Mouse (Mus musculus) 3134 (cell line): ENCODE data around the gene Gstp3.
A peak's percentile ranks its signal among the peaks of the same experiment; 100 is the strongest.
"Not testable (repeated sequence)": the region's sequence is repeated elsewhere in the genome, so short reads cannot be mapped to it uniquely, and the experiment has no call there.

Experiments
- DNase-seq: peaks from one replicate; pipeline ENCODE4 v3.0.0-alpha.2; 2011; ENCODE audit warnings: low spot score; ENCODE audit not compliant: insufficient read length; ENCODE audit errors: extremely low read depth

Gene Gstp3

DNA sequence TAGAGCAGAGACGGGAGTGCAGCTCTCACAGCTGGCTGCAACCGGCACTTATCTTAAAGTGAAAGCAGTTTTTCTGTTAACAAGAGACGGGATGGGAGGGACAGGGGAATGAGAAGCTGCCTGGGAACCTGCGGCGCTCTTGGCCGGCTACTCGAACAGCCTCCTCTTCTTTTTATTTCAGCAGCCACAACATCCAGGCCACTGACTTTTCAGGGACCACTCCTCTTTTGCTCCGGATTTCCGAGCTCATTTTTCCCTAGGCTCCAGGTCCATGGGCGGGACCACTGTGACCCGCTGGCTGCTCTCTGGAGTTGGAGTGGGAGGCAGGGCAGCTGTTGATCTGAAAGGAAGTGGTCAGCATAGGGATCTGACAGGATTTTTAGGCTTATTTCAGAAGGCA lies 5.1 kb upstream of the Gstp3 start:
- DNase-seq = not testable (repeated sequence)

DNA sequence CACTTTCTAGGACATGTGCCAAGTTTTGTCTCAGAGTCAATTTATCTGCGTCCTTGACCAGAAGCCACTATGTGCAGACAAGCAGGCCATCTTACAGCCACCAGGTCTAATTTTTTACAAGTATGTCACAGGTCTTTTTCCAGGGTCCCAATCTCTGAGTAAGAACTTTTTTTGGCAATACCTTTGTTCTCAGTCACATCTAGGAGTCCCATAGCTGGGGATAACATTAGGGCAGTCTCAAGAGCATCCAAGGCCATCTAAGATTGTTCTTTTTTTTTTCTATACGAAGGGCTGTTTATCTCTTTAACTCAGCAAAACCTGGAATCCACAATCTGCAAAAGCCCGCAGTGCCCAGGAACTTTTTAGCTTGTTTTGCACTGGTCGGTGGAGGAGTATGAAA lies 4.0 kb upstream of the Gstp3 start:
- not testable (repeated sequence) for DNase-seq

DNA sequence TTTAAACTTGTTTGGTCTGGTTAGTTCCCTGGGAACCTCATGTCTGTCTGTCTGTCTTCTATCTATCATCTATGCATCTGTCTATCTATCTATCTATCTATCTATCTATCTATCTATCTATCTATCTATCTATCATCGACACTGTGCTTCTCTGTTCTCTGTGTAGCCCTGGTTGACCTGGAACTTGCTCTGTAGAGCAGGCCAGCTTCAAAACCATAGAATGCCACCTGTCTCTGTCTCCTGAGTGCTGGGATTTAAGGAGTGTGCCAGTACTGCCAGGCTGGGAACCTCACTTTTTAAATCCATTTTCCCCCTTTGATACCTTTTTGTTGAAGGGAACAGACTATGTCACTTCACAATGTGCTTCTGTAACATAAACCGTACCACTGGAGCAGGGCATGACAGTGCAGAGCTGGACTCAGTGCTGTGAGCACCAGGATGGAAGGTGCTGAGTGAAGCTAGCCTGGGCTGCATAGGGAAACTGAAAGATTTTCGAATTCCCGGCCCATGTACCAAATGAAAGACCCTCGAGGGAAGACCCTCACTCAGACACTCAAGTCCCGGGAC lies 1.6 kb upstream of the Gstp3 start:
- DNase-seq = no peak

DNA sequence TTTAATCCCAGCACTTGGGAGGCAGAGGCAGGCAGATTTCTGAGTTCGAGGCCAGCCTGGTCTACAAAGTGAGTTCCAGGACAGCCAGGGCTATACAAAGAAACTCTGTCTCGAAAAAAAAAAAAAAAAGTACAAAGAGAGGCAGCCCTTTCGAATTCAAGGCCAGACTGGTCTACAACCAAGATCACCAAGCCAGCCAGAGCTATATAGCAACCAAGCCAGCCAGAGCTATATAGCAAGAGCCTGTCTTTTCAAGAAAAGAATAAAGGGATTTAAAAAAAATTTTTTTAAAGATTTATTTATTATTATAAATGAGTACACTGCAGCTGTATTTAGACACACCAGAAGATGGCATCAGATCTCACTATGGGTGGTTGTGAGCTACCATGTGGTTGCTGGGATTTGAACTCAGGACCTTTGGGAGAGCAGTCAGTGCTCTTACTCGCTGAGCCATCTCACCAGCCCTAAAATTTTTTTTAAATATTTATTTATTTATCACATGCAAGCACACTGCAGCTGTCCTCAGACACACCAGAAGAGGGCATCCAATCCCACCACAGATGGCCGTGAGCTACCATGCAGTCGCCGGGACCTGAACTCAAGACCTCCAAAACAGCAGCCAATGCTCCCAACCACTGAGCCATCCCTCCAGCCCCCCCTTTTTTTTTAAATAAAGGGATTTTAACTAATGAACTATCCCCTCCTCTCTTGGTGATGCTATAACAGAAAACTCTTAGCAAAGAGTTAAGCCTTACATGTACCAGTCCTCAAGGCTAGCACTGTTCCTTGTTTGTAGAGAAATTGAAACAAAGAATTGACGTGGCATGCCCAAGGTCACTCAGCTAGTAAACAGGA lies 902 bp upstream of the Gstp3 start:
- DNase-seq = peak; percentile 41

DNA sequence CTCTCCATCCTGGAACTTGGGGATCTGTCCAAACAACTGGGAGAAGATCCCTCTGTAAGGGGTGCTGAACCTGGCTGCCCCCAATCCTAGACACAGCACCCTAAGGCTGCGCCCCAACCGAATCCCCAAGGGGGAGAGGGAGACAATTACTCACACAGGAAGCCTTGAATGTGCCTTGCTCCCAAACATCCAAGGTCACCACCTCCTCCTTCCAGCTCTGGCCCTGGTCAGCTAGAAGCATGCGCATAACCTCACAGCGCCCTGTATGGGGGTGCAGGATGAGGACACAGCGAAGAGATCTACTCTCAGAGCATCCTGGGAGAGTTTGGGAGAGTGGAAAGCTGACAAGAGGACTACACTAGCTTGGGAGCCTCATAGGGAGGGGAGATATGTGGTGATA lies 788 bp downstream of the Gstp3 start:
- DNase-seq = no peak

DNA sequence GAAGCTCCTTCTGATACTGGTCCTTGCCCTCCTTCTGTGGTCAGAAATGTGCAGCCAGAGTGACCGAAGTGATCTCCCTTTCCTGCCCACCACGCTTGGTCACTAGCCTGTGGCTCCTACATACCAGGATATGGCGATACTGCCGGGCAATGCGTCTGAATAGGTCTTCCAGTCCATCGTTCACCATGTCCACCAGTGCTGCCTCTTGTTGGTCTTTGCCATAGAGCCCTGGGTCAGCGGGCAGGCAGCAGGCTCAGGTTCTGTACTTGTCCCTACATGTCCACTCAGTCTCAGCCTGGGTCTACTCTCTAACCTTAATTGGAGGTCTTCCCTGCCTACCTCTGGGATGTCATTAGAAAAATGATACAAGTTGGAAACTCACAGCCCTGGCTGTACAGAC lies 1.4 kb downstream of the Gstp3 start:
- no peak for DNase-seq

DNA sequence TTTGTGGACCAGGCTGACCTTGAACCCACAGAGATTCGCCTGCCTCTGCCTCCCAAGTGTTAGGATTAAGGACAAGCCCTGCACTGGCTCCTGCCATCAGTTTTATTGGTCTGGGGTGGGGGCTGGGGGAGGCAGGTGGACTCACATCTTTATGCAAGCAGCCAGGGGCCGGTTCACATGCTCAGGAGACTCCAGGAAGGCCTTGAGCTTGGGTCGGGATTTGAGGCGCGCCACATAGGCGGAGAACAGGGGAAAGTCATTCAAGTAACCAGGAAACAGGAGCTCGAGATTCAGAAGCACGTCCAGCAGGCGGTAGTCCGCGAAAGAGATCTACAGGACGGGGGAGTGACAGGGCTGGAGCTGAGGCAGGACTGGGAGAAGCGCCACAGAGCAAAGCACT lies 2.0 kb downstream of the Gstp3 start:
- no peak for DNase-seq

DNA sequence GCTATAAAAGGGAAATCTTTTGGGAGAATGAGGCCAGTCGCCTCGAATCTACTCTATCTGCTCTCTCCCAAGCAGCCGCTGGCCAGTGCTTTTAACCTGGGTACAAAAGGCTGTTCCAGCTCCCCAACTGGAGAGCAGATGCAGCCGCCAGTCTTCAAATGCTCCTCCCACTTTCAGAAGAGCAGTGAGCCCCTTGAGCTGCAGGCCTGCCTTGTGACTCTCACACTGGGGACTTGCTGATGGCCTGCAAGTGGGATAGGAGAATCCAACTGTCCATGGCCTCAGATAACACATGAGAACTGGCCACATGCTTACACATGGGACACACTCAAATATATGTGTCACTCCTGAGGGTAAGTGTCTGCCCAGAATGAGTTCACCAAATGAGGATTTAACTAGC lies 2.6 kb downstream of the Gstp3 start:
- no peak for DNase-seq

DNA sequence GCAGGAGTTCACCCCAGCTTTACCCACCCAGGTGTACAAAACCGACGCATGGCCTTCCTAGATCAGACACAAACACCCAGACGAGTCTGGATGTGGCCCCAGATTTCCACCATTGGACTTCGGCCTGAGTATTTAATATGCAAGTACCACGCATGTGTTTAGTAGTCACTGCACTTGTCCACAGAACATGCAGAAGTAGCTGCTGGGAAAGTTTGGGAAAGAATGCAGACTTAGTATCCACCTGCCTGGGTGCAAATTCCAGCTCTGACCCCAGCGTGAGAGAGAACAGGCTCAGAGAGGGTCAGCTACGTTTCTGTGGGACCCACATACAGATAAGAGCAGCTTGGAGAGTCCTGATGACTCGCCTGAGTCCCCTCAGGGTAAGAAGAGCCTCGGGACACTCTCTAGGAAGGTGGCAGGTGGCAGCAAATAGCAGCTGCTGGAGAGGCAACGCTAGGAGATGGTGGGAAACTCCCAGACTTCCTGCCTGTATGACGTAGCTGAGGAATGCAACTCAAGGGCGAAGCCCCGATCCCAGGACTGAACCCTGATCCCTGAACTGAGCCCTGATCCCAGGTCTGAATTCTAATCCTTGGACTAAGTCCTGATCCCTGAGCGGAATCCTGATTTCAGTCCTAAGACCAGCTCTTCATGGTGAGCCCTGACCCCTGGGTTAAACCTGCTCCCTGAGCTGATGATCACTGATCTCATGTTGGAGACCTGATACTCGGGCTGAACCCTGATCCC lies 3.2 kb downstream of the Gstp3 start:
- no peak for DNase-seq

DNA sequence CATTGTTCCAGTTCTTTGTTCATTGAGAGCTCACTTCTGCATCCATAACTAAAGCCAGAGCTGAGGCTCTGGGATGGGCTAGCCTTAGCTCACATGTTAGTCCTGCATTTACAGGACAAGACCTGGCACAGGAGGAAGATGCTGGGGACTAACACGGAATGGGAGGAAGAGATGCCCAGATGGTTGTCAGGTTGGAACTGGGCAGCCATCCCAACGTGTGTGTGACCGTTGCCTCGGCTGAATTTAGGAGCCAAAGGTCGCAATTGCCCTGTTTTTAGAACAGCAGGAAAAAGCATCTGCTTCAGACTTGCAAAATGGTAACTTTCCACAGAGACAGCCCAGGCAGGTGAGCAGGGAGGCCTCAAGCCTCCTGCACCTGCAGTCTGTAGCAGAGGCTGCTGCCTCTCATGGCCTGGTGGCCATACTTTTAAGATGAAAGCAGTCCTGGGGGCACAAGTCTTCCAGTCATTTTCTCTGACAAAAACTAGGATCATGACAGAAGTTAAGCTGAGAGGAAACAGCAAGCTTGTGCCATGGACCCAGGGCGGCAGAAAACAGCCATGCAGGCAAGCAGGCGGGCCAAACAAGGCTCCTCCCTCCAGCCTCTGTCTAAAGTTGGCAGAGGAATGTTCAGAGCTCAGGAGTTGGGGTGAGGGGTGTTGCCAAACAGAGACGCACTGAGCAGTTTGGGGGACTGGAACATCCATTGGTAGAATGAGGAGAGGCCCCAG lies 4.0 kb downstream of the Gstp3 start:
- no peak for DNase-seq

DNA sequence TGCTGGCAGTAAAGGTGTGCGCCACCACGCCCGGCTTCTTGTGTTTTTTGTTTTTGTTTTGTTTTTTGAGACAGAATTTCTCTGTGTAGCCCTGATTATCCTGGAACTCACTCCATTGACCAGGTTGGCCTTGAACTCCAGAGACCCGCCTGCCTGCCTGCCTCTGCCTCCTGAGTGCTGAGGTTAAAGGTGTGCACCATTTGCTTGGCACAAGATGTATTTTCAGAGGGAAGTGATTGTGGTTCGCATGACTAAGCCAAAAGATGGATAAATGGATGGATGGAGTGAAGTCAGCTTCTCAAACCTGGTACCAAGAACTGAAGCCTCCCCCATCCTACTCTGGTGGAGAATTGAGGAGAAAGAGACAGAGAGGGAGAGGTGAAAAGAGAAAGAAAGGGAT lies 4.8 kb downstream of the Gstp3 start:
- no peak for DNase-seq

DNA sequence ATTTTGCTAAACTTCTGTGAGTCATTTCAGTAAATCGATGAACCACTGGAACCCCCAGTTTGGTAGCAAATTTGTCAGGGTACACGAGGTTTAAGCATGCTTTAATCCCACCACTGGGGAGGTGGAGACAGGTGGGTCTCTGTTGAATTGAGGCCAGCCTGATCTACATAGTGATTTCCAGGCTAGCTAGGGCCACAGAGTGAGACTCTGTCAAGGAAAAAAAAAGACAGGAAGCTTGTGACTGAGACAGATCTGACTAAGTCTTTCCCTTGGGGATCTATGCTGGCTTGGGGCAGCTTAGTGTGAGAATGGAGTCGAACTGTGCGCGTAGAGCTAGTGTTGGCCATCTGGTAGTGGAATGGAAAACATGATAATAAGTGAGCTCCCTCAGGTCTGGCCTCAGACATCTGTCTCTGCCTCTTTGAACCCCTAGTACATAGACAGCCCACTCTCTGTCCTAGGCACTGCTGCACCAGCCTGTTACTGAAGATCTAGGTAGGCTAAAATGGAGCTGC lies 6.8 kb downstream of the Gstp3 start:
- DNase-seq = no peak

DNA sequence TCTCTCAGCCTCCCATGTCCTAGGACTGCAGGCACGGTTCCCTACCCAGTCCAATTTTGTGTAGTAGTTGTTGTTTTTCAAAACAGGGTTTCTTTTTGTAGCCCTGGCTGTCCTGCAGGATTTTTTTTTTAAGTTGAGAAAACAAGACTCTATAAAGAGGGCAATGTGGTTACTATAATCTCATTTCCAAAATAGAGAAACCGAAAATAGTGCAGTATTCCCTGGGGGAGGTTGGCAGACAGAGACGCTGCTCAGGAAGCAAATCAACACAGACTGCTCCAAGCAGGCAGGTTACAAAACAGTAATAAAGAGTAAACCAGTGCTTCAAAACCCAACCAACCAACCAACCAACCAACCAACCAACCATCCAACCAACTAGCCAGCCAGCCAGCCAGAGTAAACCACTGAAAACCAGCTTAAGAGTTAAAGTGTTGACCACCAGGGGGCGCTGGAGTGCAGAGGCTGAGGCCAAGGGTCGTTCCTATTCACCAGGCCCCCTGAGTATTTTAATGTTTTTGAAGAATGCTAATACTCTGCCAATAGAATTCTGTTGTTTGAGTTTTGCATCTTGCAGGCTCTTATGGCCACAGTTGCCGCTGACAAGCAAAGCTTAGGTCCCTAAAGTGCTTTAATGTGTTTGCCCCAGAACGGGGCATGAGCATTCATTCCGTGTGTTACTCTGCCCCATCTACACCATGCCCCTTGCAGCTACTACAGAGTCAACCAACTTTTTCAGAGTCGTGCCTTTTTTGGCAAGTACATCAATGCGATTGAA lies 7.4 kb downstream of the Gstp3 start:
- no peak for DNase-seq

DNA sequence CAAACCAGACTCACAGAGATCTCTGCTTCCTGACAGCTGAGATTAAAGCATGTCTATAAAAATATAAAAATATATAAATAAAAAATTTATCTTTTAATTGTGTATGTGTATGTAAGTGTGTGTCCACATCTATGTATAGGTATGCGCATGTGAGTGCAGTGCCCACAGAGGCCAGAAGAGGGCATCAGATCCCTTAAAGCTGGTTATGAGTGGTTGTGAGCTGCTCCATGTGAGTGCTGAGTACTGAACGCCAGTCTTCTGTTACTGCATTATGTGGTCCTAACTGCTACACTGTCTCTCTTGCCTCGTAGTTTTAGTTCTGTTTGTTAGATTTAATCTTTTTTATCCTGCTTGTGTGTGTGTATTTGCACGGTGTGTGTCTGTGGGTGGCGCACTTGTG lies 8.4 kb downstream of the Gstp3 start:
- DNase-seq = no peak

DNA sequence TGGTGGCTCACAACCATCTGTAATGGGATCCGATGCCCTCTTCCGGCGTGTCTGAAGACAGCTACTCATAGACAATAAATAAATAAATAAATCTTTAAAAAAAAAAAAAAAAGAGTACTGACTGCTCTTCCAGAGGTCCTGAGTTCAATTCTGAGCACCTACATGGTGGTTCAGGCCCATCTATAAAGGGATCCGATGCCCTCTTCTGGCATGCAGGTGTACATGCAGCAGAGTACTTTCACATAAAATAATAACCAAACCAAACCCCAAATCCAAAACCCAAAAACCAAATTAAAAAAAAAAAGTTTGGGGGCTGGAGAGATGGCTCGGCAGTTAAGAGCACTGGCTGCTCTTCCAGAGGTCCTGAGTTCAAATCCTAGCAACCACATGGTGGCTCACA lies 10.3 kb downstream of the Gstp3 start:
- not testable (repeated sequence) for DNase-seq

DNA sequence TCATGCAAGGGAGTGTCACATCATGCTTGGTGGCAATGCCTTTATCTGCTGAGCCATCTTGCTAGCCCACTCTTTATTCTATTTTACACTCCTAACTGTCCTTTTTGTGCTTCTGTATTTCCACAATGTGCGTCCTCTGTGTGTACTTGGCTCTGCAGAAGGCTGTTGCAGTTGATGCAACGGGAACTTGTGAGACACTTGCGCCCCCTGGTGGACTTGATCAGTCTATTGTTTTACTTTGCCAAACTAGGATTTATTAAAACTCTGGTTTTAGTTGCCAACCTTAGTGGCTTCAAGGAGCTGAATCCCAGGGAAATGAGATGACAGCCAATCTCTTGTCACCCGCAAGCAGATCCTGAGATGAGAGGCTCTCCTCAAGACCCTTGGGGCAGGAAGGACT lies 11.5 kb downstream of the Gstp3 start:
- peak; percentile 37 for DNase-seq

DNA sequence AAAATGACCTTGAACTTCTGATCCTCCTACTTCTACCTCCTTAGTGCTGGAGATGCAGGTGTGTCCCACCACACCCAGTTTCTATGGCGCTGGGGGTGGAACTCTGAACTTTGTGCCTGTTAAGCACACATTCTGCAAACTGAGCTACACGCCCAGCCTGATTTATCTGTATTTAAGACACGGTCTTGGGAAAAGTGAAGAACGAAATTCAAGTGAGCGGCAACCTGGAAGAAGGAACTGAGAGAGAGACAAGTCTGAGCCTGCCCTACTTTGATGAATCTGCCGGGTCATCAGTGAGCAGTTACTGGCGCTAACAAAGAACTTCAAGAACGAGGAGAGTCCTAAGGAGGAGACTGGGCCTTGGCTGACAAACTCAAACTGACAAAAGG lies 12.5 kb downstream of the Gstp3 start:
- no peak for DNase-seq

DNA sequence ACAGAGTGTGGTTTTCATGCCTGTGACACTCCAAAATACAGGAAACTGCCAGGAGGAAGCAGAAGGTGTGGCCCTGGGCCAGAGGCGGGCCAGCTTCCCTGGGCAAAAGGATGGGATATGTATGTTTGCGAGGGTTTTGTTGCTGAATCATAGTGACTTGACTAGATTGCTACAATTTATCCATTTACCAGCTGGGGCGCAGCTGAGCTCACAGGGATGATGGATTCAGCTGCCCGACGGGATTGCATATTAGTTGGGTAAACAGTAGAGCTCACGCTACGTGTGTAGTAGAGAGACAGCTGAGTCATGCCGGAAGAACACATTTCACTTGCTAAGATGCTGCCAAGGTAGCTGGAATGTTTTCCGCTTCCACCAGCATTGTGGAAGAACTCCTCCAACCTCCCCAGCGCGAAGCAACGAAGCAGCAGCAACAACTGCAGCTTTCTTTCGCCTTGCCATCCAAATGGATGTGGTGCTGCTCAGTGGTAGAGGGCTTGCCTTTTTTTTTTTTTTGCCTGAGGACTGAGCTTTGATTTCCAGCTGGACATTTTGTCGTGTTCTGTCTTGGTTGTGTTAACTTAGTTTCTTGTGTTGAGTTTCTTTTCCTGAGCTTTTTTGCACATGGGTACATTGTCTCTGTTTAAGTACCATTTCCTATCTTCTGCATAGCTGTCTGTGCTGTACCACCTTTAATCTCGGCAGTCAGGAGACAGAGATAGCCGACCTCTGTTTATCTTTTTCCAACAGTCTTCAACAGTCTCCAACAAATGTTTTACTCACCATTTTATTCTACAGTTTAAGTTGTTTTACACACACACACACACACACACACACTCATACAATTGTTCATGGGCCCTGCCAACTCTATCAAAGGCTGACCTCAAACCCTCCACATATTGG lies 13.2 kb downstream of the Gstp3 start, which contains the start of gene Gstp2:
TSS of gene Gstp2 (minus strand) at position 58 of the 900 bp plus-strand sequence.
- peak; percentile 87 for DNase-seq

DNA sequence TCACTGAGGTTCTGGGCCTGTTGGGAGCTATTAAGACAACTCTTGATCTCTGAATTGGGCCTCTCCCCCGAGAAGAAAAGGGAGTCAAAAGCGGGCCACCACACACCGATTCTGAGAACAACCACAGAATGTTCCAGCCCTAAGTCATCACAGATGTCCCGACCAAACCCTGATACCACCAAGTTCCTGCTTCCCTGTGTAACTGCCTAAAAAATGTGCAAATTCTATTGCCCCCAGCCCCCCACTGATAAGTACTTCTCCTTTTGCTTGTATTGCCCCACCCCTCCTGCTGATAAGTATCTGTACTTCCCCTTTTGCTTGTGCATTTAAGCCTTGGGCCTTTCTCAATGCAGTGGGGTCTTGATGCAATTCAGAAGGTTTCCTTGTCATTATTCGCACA lies 15.3 kb downstream of the Gstp3 start:
- not testable (repeated sequence) for DNase-seq
